Mouse (Mus musculus): ENCODE data around the gene Cradd.

Gene Cradd

GRCm38 (mm10) chr10:95194776-95195175 lies 129.2 kb downstream of the Cradd start:
- DNase-seq = no peak

GRCm38 (mm10) chr10:95193875-95194281 lies 130.1 kb downstream of the Cradd start:
- DNase-seq = no peak

- DNase-seq = no peak
Measured at GRCm38 (mm10) chr10:95191881-95192280, 132.1 kb downstream of the Cradd start.

- DNase-seq = no peak
Measured at GRCm38 (mm10) chr10:95191151-95191655, 132.7 kb downstream of the Cradd start.

GRCm38 (mm10) chr10:95189550-95190211 lies 134.3 kb downstream of the Cradd start:
- no peak for DNase-seq

- DNase-seq = no peak
Measured at GRCm38 (mm10) chr10:95184210-95184609, 139.7 kb downstream of the Cradd start.

GRCm38 (mm10) chr10:95183051-95183450 lies 140.9 kb downstream of the Cradd start:
- DNase-seq = peak; percentile 71

- no peak for DNase-seq
Measured at GRCm38 (mm10) chr10:95182405-95182804, 141.5 kb downstream of the Cradd start.

- peak; percentile 39 for DNase-seq
Measured at GRCm38 (mm10) chr10:95181553-95181952, 142.4 kb downstream of the Cradd start.

GRCm38 (mm10) chr10:95180900-95181299 lies 143.0 kb downstream of the Cradd start:
- no peak for DNase-seq

- DNase-seq = no peak
Measured at GRCm38 (mm10) chr10:95180177-95180576, 143.8 kb downstream of the Cradd start.

- DNase-seq = no peak
Measured at GRCm38 (mm10) chr10:95178785-95179184, 145.1 kb downstream of the Cradd start.

- DNase-seq = no peak
Measured at GRCm38 (mm10) chr10:95175423-95176120, 148.4 kb downstream of the Cradd start.

GRCm38 (mm10) chr10:95174260-95174659 lies 149.7 kb downstream of the Cradd start:
- DNase-seq = no peak

GRCm38 (mm10) chr10:95170721-95171354 lies 153.1 kb downstream of the Cradd start:
- DNase-seq = no peak

- DNase-seq = no peak
Measured at GRCm38 (mm10) chr10:95164949-95165348, 159.0 kb downstream of the Cradd start.

- DNase-seq = no peak
Measured at GRCm38 (mm10) chr10:95162691-95163374, 161.1 kb downstream of the Cradd start.

- no peak for DNase-seq
Measured at GRCm38 (mm10) chr10:95159675-95160256, 164.2 kb downstream of the Cradd start.

GRCm38 (mm10) chr10:95156410-95156809 lies 167.5 kb downstream of the Cradd start:
- no peak for DNase-seq

GRCm38 (mm10) chr10:95154675-95155074 lies 169.3 kb downstream of the Cradd start:
- no peak for DNase-seq

GRCm38 (mm10) chr10:95153224-95153623 lies 170.7 kb downstream of the Cradd start:
- no peak for DNase-seq

GRCm38 (mm10) chr10:95152503-95152989 lies 171.4 kb downstream of the Cradd start:
- DNase-seq = no peak

Data from right cerebral cortex, postnatal 4 days (tissue).